Mouse (Mus musculus) embryonic facial prominence, embryonic 10.5 days (tissue): ENCODE data around the gene Kpna1. TPM values are rescaled to one million over a fixed set of nuclear protein-coding genes. Genes with fewer than 3 reads are reported as not detected.
"Not testable (repeated sequence)": the region's sequence is repeated elsewhere in the genome, so short reads cannot be mapped to it uniquely, and the experiment has no call there.

Source experiments
- DNase-seq: peaks from one replicate; pipeline ENCODE4 v3.0.0-alpha.2; 2017; ENCODE audit warnings: low spot score
- H3K27ac ChIP-seq: fragments of 300-500 bp; sonication (generic); replicated peaks from 2 replicates; pipeline ENCODE4 v1.5.1; 2016; ENCODE audit warnings: mild to moderate bottlenecking
- H3K27me3 ChIP-seq: fragments of 300-500 bp; sonication (generic); replicated peaks from 2 replicates; pipeline ENCODE4 v1.6.1; 2016; ENCODE audit warnings: low read depth, mild to moderate bottlenecking; ENCODE audit not compliant: poor library complexity, severe bottlenecking
- H3K36me3 ChIP-seq: fragments of 300-500 bp; sonication (generic); replicated peaks from 2 replicates; pipeline ENCODE4 v1.6.1; 2016; ENCODE audit warnings: mild to moderate bottlenecking, moderate library complexity
- H3K4me1 ChIP-seq: fragments of 300-500 bp; sonication (generic); 2 replicates; pipeline ENCODE4 v1.6.1; 2016
- H3K4me3 ChIP-seq: fragments of 300-500 bp; sonication (generic); 2 replicates; pipeline ENCODE4 v1.5.1; 2016; ENCODE audit warnings: mild to moderate bottlenecking, moderate library complexity
- H3K9me3 ChIP-seq: fragments of 300-500 bp; sonication (generic); 2 replicates; pipeline ENCODE4 v1.6.1; 2016; ENCODE audit warnings: mild to moderate bottlenecking
- WGBS: fragments of 180-500 bp; shearing (Covaris S2); methylation state at CpG from one replicate; pipeline ENCODE4 v1.1.7; 2016; 5-methylcytosine and 5-hydroxymethylcytosine counted together
- polyA plus RNA-seq: library from polyadenylated mRNA; unstranded; fragments of >200 nt; fragmentation: Nextera tagmentation; extraction: Ambion mirVana; gene quantifications from 2 replicates; pipeline ENCODE4 v1.2.1, GENCODE M21; 2016

Kpna1 gene
- polyA plus RNA-seq, 1 experiment from 2014 or later: 66.8 TPM

GRCm38 (mm10) chr16:35967319-35967718 is 11.2 kb upstream of the Kpna1 start:
- no peak for DNase-seq
- H3K27me3 ChIP-seq: no peaks in the 10 kb centered on the region
- no peak overlapping the region for H3K27ac ChIP-seq
- no peaks in the 10 kb centered on the region for H3K9me3 ChIP-seq
- WGBS: 89% methylated on average over 4 of the region's 4 CpGs
- H3K4me3 ChIP-seq: no peak overlapping the region
- no peaks in the 10 kb centered on the region for H3K36me3 ChIP-seq
- H3K4me1 ChIP-seq: no peaks in the 10 kb centered on the region

- no peaks in the 10 kb centered on the region for H3K9me3 ChIP-seq
- no peaks in the 10 kb centered on the region for H3K27me3 ChIP-seq
- no peak overlapping the region for H3K27ac ChIP-seq
- no peak for DNase-seq
- H3K4me3 ChIP-seq: no peak overlapping the region
- no peaks in the 10 kb centered on the region for H3K36me3 ChIP-seq
- WGBS: 69% methylated on average over 2 of the region's 2 CpGs
- no peaks in the 10 kb centered on the region for H3K4me1 ChIP-seq
Observed at GRCm38 (mm10) chr16:35968149-35968548, 10.4 kb upstream of the Kpna1 start.

- H3K27ac ChIP-seq: no peak overlapping the region
- H3K9me3 ChIP-seq: no peaks in the 10 kb centered on the region
- 58% methylated on average over 1 of the region's 1 CpGs for whole genome bisulfite sequencing
- H3K4me3 ChIP-seq: no peak overlapping the region
- DNase-seq: no peak
- no peaks in the 10 kb centered on the region for H3K4me1 ChIP-seq
- no peaks in the 10 kb centered on the region for H3K36me3 ChIP-seq
- H3K27me3 ChIP-seq: no peaks in the 10 kb centered on the region
Observed at GRCm38 (mm10) chr16:35974021-35974420, 4.5 kb upstream of the Kpna1 start.

DNA sequence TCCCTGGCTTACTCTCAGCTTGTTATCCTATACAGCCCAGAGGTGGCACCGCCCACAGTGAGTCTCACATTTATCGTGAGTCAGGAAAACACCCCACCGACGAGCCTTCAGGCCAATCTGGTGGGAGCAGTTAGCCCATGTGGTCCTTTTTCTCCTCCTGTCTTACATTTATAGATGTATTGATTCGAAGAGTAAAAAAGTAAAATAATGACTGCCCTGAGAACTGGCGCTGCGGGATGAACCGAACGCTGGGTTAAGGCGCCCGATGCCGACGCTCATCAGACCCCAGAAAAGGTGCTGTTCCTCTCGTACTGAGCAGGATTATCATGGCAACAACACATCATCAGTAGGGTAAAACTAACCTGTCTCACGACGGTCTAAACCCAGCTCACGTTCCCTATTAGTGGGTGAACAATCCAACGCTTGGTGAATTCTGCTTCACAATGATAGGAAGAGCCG is 2.8 kb downstream of the Kpna1 start:
- DNase-seq: peak; percentile 100
- Histone ChIP-seq H3K9me3 (0 out of 2 replicates have a peak, but pooled peaks cover 3% of the 10 kb centered on the region), H3K4me1 (peaks cover 9% of the 10 kb centered on the region), H3K36me3 (no peaks in the 10 kb centered on the region), H3K4me3 (no peak overlapping the region), H3K27me3 (no peaks in the 10 kb centered on the region), H3K27ac (no peak overlapping the region)
- WGBS: 47% methylated on average over 19 of the region's 19 CpGs

DNA sequence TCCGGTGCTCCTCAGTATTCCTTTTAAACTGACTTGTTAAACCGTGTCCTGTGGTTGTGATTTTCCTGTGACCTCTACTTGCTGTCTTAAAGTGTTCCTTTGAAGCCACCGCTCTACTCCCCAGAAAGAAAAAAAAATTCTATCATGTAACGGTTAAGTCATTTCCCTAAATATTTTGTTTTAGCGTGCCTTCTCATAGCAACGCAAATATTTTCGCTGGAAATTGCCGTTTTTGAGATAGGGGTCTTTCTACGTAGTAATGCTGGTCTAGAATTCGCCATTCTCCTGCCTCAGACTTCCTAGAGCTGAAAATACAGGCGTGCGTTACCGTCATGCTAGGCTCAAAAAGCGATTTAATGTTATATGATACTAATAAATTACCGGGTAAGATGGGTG is 4.0 kb downstream of the Kpna1 start:
- WGBS: 5% methylated on average over 15 of the region's 15 CpGs
- no peaks in the 10 kb centered on the region for H3K27me3 ChIP-seq
- no peak for DNase-seq
- peak overlapping the region; percentile 93 for H3K4me3 ChIP-seq
- peaks cover 9% of the 10 kb centered on the region for H3K4me1 ChIP-seq
- H3K9me3 ChIP-seq: 0 out of 2 replicates have a peak, but pooled peaks cover 3% of the 10 kb centered on the region
- no peaks in the 10 kb centered on the region for H3K36me3 ChIP-seq
- peak overlapping the region; percentile 98 for H3K27ac ChIP-seq

- H3K9me3 ChIP-seq: 0 out of 2 replicates have a peak, but pooled peaks cover 3% of the 10 kb centered on the region
- peaks cover 9% of the 10 kb centered on the region for H3K4me1 ChIP-seq
- under 1% methylated on average over 54 of the region's 54 CpGs for WGBS
- H3K36me3 ChIP-seq: no peaks in the 10 kb centered on the region
- DNase-seq: peak; percentile 95
- H3K27ac ChIP-seq: peak overlapping the region; percentile 98
- peak overlapping the region; percentile 93 for H3K4me3 ChIP-seq
- H3K27me3 ChIP-seq: no peaks in the 10 kb centered on the region
Observed at GRCm38 (mm10) chr16:35982902-35983516, 4.5 kb downstream of the Kpna1 start.

GRCm38 (mm10) chr16:35983517-35984101 is 5.1 kb downstream of the Kpna1 start:
- H3K27ac ChIP-seq: peak overlapping the region; percentile 98
- no peak for DNase-seq
- WGBS: under 1% methylated on average over 86 of the region's 86 CpGs
- no peaks in the 10 kb centered on the region for H3K27me3 ChIP-seq
- peaks cover 9% of the 10 kb centered on the region for H3K4me1 ChIP-seq
- peak overlapping the region; percentile 93 for H3K4me3 ChIP-seq
- H3K9me3 ChIP-seq: 0 out of 2 replicates have a peak, but pooled peaks cover 3% of the 10 kb centered on the region
- H3K36me3 ChIP-seq: no peaks in the 10 kb centered on the region

- 0 out of 2 replicates have a peak, but pooled peaks cover 3% of the 10 kb centered on the region for H3K9me3 ChIP-seq
- H3K4me3 ChIP-seq: peak overlapping the region; percentile 93
- H3K36me3 ChIP-seq: peaks cover 3% of the 10 kb centered on the region; the same call in 1 of the 2 replicates
- H3K4me1 ChIP-seq: peaks cover 9% of the 10 kb centered on the region
- H3K27ac ChIP-seq: no peak overlapping the region
- DNase-seq: no peak
- no peaks in the 10 kb centered on the region for H3K27me3 ChIP-seq
- WGBS: 76% methylated on average over 3 of the region's 3 CpGs
Observed at GRCm38 (mm10) chr16:35984471-35984870, 5.9 kb downstream of the Kpna1 start.

GRCm38 (mm10) chr16:35987930-35988329 is 9.4 kb downstream of the Kpna1 start:
- 93% methylated on average over 1 of the region's 1 CpGs for WGBS
- Histone ChIP-seq H3K4me3 (no peak overlapping the region), H3K27me3 (no peaks in the 10 kb centered on the region), H3K9me3 (no peaks in the 10 kb centered on the region), H3K27ac (no peak overlapping the region), H3K4me1 (peaks cover 5% of the 10 kb centered on the region), H3K36me3 (peaks cover 4% of the 10 kb centered on the region; the same call in 1 of the 2 replicates)
- no peak for DNase-seq

- no peaks in the 10 kb centered on the region for H3K4me1 ChIP-seq
- no peak for DNase-seq
- WGBS: 88% methylated on average over 1 of the region's 1 CpGs
- H3K27me3 ChIP-seq: no peaks in the 10 kb centered on the region
- peaks cover 4% of the 10 kb centered on the region; the same call in 1 of the 2 replicates for H3K36me3 ChIP-seq
- H3K27ac ChIP-seq: no peak overlapping the region
- no peak overlapping the region for H3K4me3 ChIP-seq
- no peaks in the 10 kb centered on the region for H3K9me3 ChIP-seq
Observed at GRCm38 (mm10) chr16:35992391-35992790, 13.8 kb downstream of the Kpna1 start.

GRCm38 (mm10) chr16:35993316-35993715 is 14.8 kb downstream of the Kpna1 start:
- Histone ChIP-seq H3K4me1 (no peaks in the 10 kb centered on the region), H3K4me3 (no peak overlapping the region), H3K9me3 (no peaks in the 10 kb centered on the region), H3K27me3 (no peaks in the 10 kb centered on the region), H3K36me3 (peaks cover 4% of the 10 kb centered on the region; the same call in 1 of the 2 replicates), H3K27ac (no peak overlapping the region)
- no peak for DNase-seq
- WGBS: 93% methylated on average over 3 of the region's 3 CpGs

DNA sequence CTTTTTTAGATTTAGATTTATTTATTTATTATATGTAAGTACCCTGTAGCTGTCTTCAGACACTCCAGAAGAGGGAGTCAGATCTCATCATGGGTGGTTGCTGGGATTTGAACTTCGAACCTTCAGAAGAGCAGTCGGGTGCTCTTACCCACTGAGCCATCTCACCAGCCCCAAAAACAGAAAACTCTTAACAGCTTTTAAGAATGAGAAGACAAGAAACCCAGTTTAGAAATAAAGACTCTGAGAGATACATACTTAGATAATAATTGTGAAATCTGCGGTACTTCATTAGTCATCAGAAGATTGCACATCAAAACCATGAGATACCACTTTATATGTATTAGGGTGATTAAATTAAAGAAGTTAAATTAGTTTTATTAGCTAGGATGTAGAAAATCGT is 20.3 kb downstream of the Kpna1 start:
- not testable (repeated sequence) for DNase-seq, H3K4me3 ChIP-seq, H3K9me3 ChIP-seq, H3K27ac ChIP-seq, H3K27me3 ChIP-seq, H3K4me1 ChIP-seq
- WGBS: 93% methylated on average over 4 of the region's 4 CpGs
- H3K36me3 ChIP-seq: peaks cover 32% of the 10 kb centered on the region

DNA sequence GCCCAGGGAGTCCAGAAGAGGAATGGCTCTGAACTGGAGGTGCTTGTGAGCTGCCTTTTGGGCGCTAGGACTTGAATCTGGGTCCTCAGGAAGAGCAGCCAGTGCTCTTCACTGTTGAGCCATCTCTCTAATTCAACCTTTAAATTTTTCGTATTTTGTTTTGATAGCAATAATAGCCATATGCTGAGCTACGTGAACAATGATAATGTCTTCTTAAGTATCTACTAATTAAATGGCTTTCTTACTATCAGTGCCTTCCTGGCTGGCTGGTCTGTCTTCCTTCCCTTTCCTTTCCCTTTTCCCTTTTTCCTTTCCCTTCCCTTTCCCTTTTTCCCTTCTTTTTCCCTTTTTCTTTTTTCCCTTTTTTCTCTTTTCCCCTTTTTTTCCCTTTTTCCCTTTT is 29.8 kb downstream of the Kpna1 start:
- Histone ChIP-seq H3K4me3 (no peak overlapping the region), H3K27me3 (no peaks in the 10 kb centered on the region), H3K9me3 (no peaks in the 10 kb centered on the region), H3K36me3 (peaks cover 46% of the 10 kb centered on the region), H3K4me1 (no peaks in the 10 kb centered on the region), H3K27ac (no peak overlapping the region)
- no peak for DNase-seq
- 90% methylated on average over 3 of the region's 3 CpGs for WGBS
